Mouse (Mus musculus) kidney, embryonic 16.5 days (tissue): ENCODE measurements at regions not wholly inside any gene's neighbourhood (a gene's known extent, or its start where the extent isn't known, plus 50 kb on each side); places are given as distances from the start of the nearest gene placed in this dataset.

Experiments used
- ATAC-seq: fragments of 200-750 bp; cut with Nextera tagmentation; 2 replicates; pipeline ENCODE4 v1.8.0; 2017; ENCODE audit warnings: moderate TSS enrichment; ENCODE audit not compliant: low FRiP score, low TSS enrichment
- H3K27ac ChIP-seq: fragments of 300-500 bp; sonication (generic); 2 replicates; pipeline ENCODE4 v1.5.1; 2014; ENCODE audit warnings: low read length
- H3K27me3 ChIP-seq: fragments of 300-500 bp; sonication (generic); 2 replicates; pipeline ENCODE4 v1.6.1; 2014; ENCODE audit warnings: low read length, control low read depth, mixed read lengths; ENCODE audit not compliant: insufficient read depth
- H3K36me3 ChIP-seq: fragments of 300-500 bp; sonication (generic); 2 replicates; pipeline ENCODE4 v1.6.1; 2014; ENCODE audit warnings: low read length, control low read depth, mixed read lengths; ENCODE audit not compliant: insufficient read depth
- H3K4me1 ChIP-seq: fragments of 300-500 bp; sonication (generic); 2 replicates; pipeline ENCODE4 v1.6.1; 2014; ENCODE audit warnings: low read length, control low read depth, mixed read lengths; ENCODE audit not compliant: insufficient read depth
- H3K4me2 ChIP-seq: fragments of 300-500 bp; sonication (generic); replicated peaks from 2 replicates; pipeline ENCODE4 v1.6.1; 2014; ENCODE audit warnings: low read depth, low read length
- H3K4me3 ChIP-seq: fragments of 300-500 bp; sonication (generic); 2 replicates; pipeline ENCODE4 v1.5.1; 2014; ENCODE audit warnings: mild to moderate bottlenecking, low read length
- H3K9ac ChIP-seq: fragments of 300-500 bp; sonication (generic); replicated peaks from 2 replicates; pipeline ENCODE4 v1.6.1; 2014; ENCODE audit warnings: low read length
- H3K9me3 ChIP-seq: fragments of 300-500 bp; sonication (generic); 2 replicates; pipeline ENCODE4 v1.6.1; 2016; ENCODE audit warnings: low read length, control low read depth
- WGBS: fragments of 180-500 bp; shearing (Covaris S2); extraction: QIAGEN DNeasy Blood & Tissue Kit; methylation state at CpG from one replicate; pipeline ENCODE4 v1.1.7; 2014; 5-methylcytosine and 5-hydroxymethylcytosine counted together

- Histone ChIP-seq H3K4me1 (peaks cover 36% of the 10 kb centered on the region), H3K27me3 (no peaks in the 10 kb centered on the region; the same call in 1 of the 2 replicates), H3K9me3 (no peaks in the 10 kb centered on the region), H3K9ac (0 out of 2 replicates have a peak overlapping the region, but pooled peaks have one; percentile 2), H3K27ac (peak overlapping the region; percentile 23; the same call in 1 of the 2 replicates), H3K4me2 (no peak overlapping the region), H3K36me3 (no peaks in the 10 kb centered on the region), H3K4me3 (no peak overlapping the region)
- ATAC-seq = peak; percentile 54
- WGBS = 29% methylated on average over 8 of the region's 8 CpGs
Measured at GRCm38 (mm10) chr8:26844132-26844808, 132.9 kb upstream of the Zfp703 start.

DNA sequence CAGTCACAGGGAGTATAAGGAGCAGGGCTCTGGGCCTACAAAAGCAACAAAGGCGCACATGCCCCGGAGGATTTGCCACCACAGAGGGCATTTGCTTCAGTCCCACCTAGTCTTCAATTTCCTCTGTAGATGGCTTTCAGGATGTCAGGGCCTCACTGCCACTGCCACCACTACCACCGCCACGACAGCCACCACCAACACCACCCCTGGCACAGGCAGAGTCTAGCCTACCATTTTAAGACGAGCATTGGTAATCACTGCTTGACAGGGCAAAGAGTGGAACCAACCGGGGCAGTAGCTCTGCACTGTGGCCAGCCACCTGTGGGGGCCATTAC is 132.3 kb upstream of the Zfp703 start:
- H3K27ac ChIP-seq = peak overlapping the region; percentile 23; the same call in 1 of the 2 replicates
- H3K4me1 ChIP-seq = peaks cover 40% of the 10 kb centered on the region
- H3K9me3 ChIP-seq = no peaks in the 10 kb centered on the region
- no peak for ATAC-seq
- H3K27me3 ChIP-seq = no peaks in the 10 kb centered on the region; the same call in 1 of the 2 replicates
- H3K36me3 ChIP-seq = no peaks in the 10 kb centered on the region
- no peak overlapping the region for H3K9ac ChIP-seq
- H3K4me2 ChIP-seq = no peak overlapping the region
- no peak overlapping the region for H3K4me3 ChIP-seq
- 73% methylated on average over 6 of the region's 6 CpGs for WGBS

GRCm38 (mm10) chr8:26845481-26846194 is 131.5 kb upstream of the Zfp703 start:
- Histone ChIP-seq H3K36me3 (no peaks in the 10 kb centered on the region), H3K4me1 (peaks cover 42% of the 10 kb centered on the region), H3K4me3 (no peak overlapping the region), H3K27me3 (no peaks in the 10 kb centered on the region; the same call in 1 of the 2 replicates), H3K4me2 (no peak overlapping the region), H3K27ac (no peak overlapping the region), H3K9me3 (no peaks in the 10 kb centered on the region), H3K9ac (no peak overlapping the region)
- no peak for ATAC-seq
- WGBS = 72% methylated on average over 11 of the region's 11 CpGs

DNA sequence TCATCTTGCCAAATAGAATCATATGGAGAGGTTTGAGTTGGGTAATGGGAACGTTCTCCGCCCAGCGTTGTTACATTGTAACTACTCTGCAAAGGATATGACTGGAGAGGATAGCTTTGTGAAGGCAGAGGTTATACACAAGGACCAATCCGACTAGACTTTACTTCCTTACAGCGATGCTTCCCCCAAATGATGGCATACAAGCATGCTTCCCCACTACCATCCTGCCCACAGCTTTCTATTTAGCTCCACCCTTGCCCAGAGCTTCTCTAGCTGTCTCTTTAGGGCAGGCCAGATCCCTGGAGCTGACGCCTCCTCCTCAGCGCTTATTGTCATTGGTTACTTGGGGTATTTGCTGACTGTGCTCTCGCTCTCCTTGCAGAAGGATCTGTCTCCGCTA is 130.1 kb upstream of the Zfp703 start:
- Histone ChIP-seq H3K27ac (no peak overlapping the region), H3K9me3 (no peaks in the 10 kb centered on the region), H3K4me3 (no peak overlapping the region), H3K36me3 (no peaks in the 10 kb centered on the region), H3K27me3 (no peaks in the 10 kb centered on the region; the same call in 1 of the 2 replicates), H3K4me2 (no peak overlapping the region), H3K9ac (no peak overlapping the region), H3K4me1 (peaks cover 53% of the 10 kb centered on the region)
- 81% methylated on average over 9 of the region's 9 CpGs for WGBS
- no peak for ATAC-seq

GRCm38 (mm10) chr8:26848098-26848772 is 128.9 kb upstream of the Zfp703 start:
- no peak overlapping the region for H3K4me2 ChIP-seq
- no peaks in the 10 kb centered on the region for H3K36me3 ChIP-seq
- peaks cover 65% of the 10 kb centered on the region for H3K4me1 ChIP-seq
- H3K4me3 ChIP-seq = no peak overlapping the region
- no peaks in the 10 kb centered on the region; the same call in 1 of the 2 replicates for H3K27me3 ChIP-seq
- H3K9ac ChIP-seq = no peak overlapping the region
- 24% methylated on average over 17 of the region's 17 CpGs for WGBS
- peak overlapping the region; percentile 16; the same call in 1 of the 2 replicates for H3K27ac ChIP-seq
- ATAC-seq = peak; percentile 72
- H3K9me3 ChIP-seq = no peaks in the 10 kb centered on the region

DNA sequence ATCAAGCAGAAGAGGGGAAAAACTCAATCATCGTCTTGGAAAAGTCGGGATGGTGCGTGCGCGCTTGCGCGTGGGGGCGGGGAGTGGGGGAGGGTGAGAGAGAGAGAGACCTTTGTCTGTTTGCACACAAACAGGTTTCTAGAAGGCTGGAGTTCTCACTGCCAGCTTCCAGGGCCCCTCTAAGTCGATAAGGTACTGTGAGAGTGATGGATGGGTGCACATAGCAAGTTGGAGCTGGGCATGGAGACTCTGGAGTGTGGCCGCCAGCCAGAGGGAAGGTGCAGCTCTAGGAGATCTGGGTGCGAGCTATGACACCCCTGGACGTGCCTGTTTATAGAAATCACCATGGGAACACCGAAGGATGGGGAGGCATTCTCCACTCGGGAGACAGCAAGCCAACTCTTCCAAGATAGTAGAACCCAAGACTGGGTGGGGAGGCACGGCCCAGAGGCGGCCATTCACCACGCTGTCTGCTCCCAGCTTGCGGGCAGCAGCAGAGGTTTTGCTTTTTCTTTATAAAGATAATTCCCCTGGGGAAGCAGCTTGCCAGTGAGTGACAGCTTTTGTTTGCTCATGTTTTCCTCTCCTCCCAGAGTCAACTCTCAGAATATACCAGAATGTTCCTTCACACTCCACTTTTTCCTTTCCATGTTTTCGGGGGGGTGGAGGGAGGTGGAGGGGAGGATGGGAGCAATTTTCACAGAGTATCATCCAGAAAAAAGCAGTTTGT is 128.0 kb upstream of the Zfp703 start:
- WGBS = 54% methylated on average over 19 of the region's 19 CpGs
- no peak overlapping the region for H3K4me3 ChIP-seq
- no peaks in the 10 kb centered on the region for H3K27me3 ChIP-seq
- H3K36me3 ChIP-seq = no peaks in the 10 kb centered on the region
- peaks cover 65% of the 10 kb centered on the region for H3K4me1 ChIP-seq
- ATAC-seq = no peak
- H3K9ac ChIP-seq = peak overlapping the region; percentile 5; the same call in 1 of the 2 replicates
- H3K27ac ChIP-seq = 0 out of 2 replicates have a peak overlapping the region, but pooled peaks have one; percentile 21
- peak overlapping the region; percentile 4; the same call in 1 of the 2 replicates for H3K4me2 ChIP-seq
- no peaks in the 10 kb centered on the region for H3K9me3 ChIP-seq

DNA sequence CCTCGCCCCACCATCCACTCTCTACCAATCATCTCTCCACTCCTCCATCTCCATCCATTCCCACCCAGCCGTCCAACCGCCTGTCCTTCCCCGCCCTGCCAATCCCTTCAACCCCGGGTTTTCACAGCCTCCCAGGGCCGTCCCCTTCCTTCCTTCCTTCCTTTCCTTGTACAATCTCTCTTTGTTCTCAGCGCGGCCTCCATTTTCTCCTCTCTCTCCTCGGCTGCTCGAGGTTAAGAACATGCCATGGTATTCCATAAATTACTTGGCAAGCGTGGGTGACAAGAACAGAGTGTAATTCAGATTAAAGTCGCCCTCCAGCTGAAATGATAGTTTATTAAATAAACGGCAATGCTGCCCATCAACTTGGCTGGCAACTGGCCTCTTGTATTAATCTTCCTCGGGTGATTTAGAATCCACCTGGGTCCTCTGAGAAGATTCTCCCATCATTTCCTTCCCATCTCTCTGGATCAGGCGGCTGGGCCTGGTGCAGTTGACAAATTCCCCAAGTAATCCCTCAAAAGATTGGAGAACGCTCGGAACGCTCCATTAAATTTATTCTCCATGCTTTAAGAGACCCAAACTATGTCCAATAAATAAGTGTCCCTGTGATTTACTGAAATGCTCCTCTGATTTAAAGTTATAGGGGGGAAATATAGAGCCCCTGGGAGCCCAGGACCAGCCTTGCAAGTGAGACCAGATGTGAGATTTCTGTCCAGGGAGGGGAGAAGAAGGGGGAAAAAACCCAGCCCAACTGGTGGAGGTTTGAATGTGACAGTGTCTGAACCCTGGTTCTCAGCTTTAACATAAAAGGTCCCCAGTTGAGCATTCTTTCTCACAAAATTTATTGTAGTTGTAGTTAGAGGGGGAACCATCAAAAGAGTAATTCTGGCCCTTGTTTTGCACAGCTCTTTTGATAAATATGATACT is 125.0 kb upstream of the Zfp703 start:
- no peak overlapping the region; the same call in 1 of the 2 replicates for H3K27ac ChIP-seq
- H3K9ac ChIP-seq = no peak overlapping the region
- no peak for ATAC-seq
- H3K4me2 ChIP-seq = no peak overlapping the region
- WGBS = 29% methylated on average over 18 of the region's 18 CpGs
- no peaks in the 10 kb centered on the region for H3K36me3 ChIP-seq
- no peak overlapping the region for H3K4me3 ChIP-seq
- no peaks in the 10 kb centered on the region for H3K9me3 ChIP-seq
- peaks cover 50% of the 10 kb centered on the region for H3K4me1 ChIP-seq
- H3K27me3 ChIP-seq = no peaks in the 10 kb centered on the region

DNA sequence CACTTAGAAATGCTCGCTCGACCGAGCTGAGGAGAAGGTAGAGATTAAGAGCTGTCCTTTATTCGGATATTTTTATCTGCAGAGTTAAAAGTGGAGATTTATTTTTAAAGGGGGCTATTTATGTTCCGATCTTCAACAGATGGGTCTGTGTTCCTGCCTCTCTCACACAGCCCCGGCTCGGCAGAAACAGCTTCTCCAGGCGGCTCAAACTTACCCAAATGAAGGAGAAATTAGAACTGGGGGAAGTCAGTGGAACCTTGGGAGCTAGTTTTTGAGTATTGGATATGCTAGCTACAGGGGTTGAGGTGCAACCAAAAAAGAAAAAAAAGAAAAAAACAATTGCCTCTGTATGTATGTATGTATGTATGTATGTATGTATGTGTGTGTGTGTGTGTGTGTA is 124.2 kb upstream of the Zfp703 start:
- no peak for ATAC-seq
- Histone ChIP-seq H3K27me3 (no peaks in the 10 kb centered on the region), H3K9ac (no peak overlapping the region), H3K4me1 (peaks cover 44% of the 10 kb centered on the region), H3K36me3 (no peaks in the 10 kb centered on the region), H3K27ac (no peak overlapping the region), H3K9me3 (no peaks in the 10 kb centered on the region), H3K4me2 (no peak overlapping the region), H3K4me3 (no peak overlapping the region)
- WGBS = 40% methylated on average over 8 of the region's 8 CpGs
